Mouse (Mus musculus) thymus, adult 2 months (tissue): ENCODE data around the gene Kalrn.

Experiments used
- CTCF ChIP-seq: fragments of 200-500 bp; IDR thresholded peaks from 2 replicates; pipeline ENCODE4 v1.5.1; 2012; ENCODE audit warnings: mild to moderate bottlenecking, control low read depth, low read length, moderate library complexity, borderline replicate concordance; ENCODE audit not compliant: control insufficient read depth, poor library complexity, insufficient read depth; ENCODE audit errors: extremely low read depth
- POLR2A ChIP-seq: fragments of 200-500 bp; IDR thresholded peaks from 2 replicates; pipeline ENCODE4 v1.6.1; 2012; ENCODE audit warnings: mild to moderate bottlenecking, low read length, control low read depth, moderate library complexity; ENCODE audit not compliant: control insufficient read depth, poor library complexity, insufficient read depth; ENCODE audit errors: extremely low read depth

GRCm38 (mm10) chr16:34159576-34159975, 413.8 kb downstream of the Kalrn start:
- TF ChIP-seq CTCF, result no peak
- no peak for TF ChIP-seq POLR2A
